18 mouse cellular contexts compared by ENCODE assay signal in the genomic region with DNA sequence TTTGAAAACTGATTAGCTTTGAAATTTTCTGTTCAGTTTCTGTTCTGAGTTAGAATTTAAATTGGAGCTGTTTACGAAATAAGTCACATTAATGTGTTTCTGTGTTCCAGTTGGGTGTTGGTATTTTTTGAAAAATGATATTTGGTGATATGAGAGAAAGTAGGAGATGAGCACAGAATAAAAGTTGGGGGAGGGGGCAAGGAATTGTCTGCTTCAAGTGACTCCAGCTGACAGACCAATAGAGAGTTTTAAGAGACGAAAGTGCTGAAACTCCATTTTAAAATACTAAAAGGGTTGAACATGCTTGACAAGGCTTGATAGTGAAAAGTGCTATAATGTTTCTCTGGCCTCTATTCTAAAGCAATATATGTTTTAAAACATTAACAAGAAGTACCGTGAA.
"Had no signal": no experiment of that assay in that cellular context is flagged by ENCODE, and none has a peak within 500 bp of the region (broad histone marks: within the 10 kb centered on the region; RNA-seq: fewer than 3 reads in every experiment).

No protein-coding gene starts in this region.

- H3K4me2 ChIP-seq: heart, embryonic 11.5 days; heart, embryonic 13.5 days; heart, embryonic 15.5 days; hindbrain, embryonic 12.5 days; hindbrain, embryonic 14.5 days; intestine, embryonic 15.5 days; kidney, embryonic 15.5 days; limb, embryonic 13.5 days; limb, embryonic 15.5 days; liver, embryonic 12.5 days had no signal

- H3K27me3 ChIP-seq: heart, embryonic 13.5 days; heart, embryonic 15.5 days; hindbrain, embryonic 12.5 days; intestine, embryonic 15.5 days; kidney, embryonic 15.5 days; limb, embryonic 13.5 days; limb, embryonic 15.5 days; liver, embryonic 12.5 days had no signal

- DNase-seq: kidney, adult 18-20 months; left cerebral cortex, postnatal 4 days had no signal

- ATAC-seq: hindbrain, embryonic 16.5 days; inflammation-experienced regulatory T-cells, adult 6 months; intestine, embryonic 15.5 days; intestine, postnatal 0 days; liver, embryonic 12.5 days had no signal

- H3K4me3 ChIP-seq: heart, embryonic 13.5 days; heart, embryonic 15.5 days; hindbrain, embryonic 10.5 days; hindbrain, embryonic 12.5 days; intestine, embryonic 15.5 days; kidney, embryonic 15.5 days; limb, embryonic 13.5 days; limb, embryonic 15.5 days; liver, embryonic 12.5 days had no signal

- H3K27ac ChIP-seq: heart, embryonic 13.5 days; hindbrain, embryonic 10.5 days; hindbrain, embryonic 12.5 days; hindbrain, embryonic 14.5 days; intestine, embryonic 15.5 days; kidney, embryonic 15.5 days; kidney, postnatal 0 days; limb, embryonic 13.5 days; limb, embryonic 15.5 days; liver, embryonic 12.5 days; liver, embryonic 14.5 days had no signal

- H3K9me3 ChIP-seq: heart, embryonic 13.5 days; heart, embryonic 15.5 days; hindbrain, embryonic 10.5 days; hindbrain, embryonic 12.5 days; intestine, embryonic 15.5 days; kidney, embryonic 15.5 days; limb, embryonic 13.5 days; limb, embryonic 15.5 days; liver, embryonic 12.5 days had no signal

- H3K9ac ChIP-seq: heart, embryonic 13.5 days; heart, embryonic 15.5 days; hindbrain, embryonic 12.5 days; hindbrain, embryonic 14.5 days; intestine, embryonic 15.5 days; kidney, embryonic 15.5 days; limb, embryonic 13.5 days; limb, embryonic 15.5 days; liver, embryonic 12.5 days; liver, embryonic 14.5 days had no signal

- H3K36me3 ChIP-seq: heart, embryonic 13.5 days; heart, embryonic 15.5 days; hindbrain, embryonic 10.5 days; hindbrain, embryonic 12.5 days; intestine, embryonic 15.5 days; kidney, embryonic 15.5 days; limb, embryonic 13.5 days; limb, embryonic 15.5 days; liver, embryonic 12.5 days had no signal

- H3K4me1 ChIP-seq: intestine, embryonic 15.5 days; limb, embryonic 15.5 days; liver, embryonic 12.5 days had no signal
